Mouse (Mus musculus) embryonic facial prominence, embryonic 11.5 days (tissue): ENCODE results near the gene Wasf2. TPM values are rescaled to one million over a fixed set of nuclear protein-coding genes. Genes with fewer than 3 reads are reported as not detected.

ENCODE experiments used
- ATAC-seq: fragments of 200-750 bp; cut with Nextera tagmentation; replicated peaks from 2 replicates; pipeline ENCODE4 v1.8.0; 2017; ENCODE audit warnings: low read depth; ENCODE audit not compliant: insufficient number of reproducible peaks, low FRiP score, low TSS enrichment
- DNase-seq: peaks from one replicate; pipeline ENCODE4 v3.0.0-alpha.2; 2015; ENCODE audit warnings: low spot score
- H3K27ac ChIP-seq: fragments of 300-500 bp; sonication (generic); replicated peaks from 2 replicates; pipeline ENCODE4 v1.5.1; 2014; ENCODE audit warnings: mild to moderate bottlenecking, low read depth, low read length, control low read depth
- H3K27me3 ChIP-seq: fragments of 300-500 bp; sonication (generic); 2 replicates; pipeline ENCODE4 v1.6.1; 2014; ENCODE audit warnings: mild to moderate bottlenecking, low read length, moderate library complexity, mixed read lengths; ENCODE audit not compliant: control insufficient read depth, insufficient read depth
- H3K36me3 ChIP-seq: fragments of 300-500 bp; sonication (generic); replicated peaks from 2 replicates; pipeline ENCODE4 v1.6.1; 2014; ENCODE audit warnings: low read depth, mild to moderate bottlenecking, low read length, moderate library complexity, mixed read lengths; ENCODE audit not compliant: control insufficient read depth, insufficient read depth
- H3K4me1 ChIP-seq: fragments of 300-500 bp; sonication (generic); 2 replicates; pipeline ENCODE4 v1.6.1; 2014; ENCODE audit warnings: low read length, mixed read lengths; ENCODE audit not compliant: control insufficient read depth, insufficient read depth
- H3K4me2 ChIP-seq: fragments of 300-500 bp; sonication (generic); 2 replicates; pipeline ENCODE4 v1.6.1; 2014; ENCODE audit warnings: low read depth, mild to moderate bottlenecking, control low read depth, low read length, moderate library complexity
- H3K4me3 ChIP-seq: fragments of 300-500 bp; sonication (generic); 2 replicates; pipeline ENCODE4 v1.5.1; 2014; ENCODE audit warnings: low read depth, low read length, control low read depth
- H3K9ac ChIP-seq: fragments of 300-500 bp; sonication (generic); replicated peaks from 2 replicates; pipeline ENCODE4 v1.6.1; 2014; ENCODE audit warnings: mild to moderate bottlenecking, control low read depth, low read length
- H3K9me3 ChIP-seq: fragments of 300-500 bp; sonication (generic); replicated peaks from 2 replicates; pipeline ENCODE4 v1.6.1; 2016; ENCODE audit warnings: mild to moderate bottlenecking, low read length, inconsistent platforms, mixed read lengths; ENCODE audit not compliant: control insufficient read depth
- WGBS: fragments of 180-500 bp; shearing (Covaris S2); extraction: QIAGEN DNeasy Blood & Tissue Kit; methylation state at CpG from one replicate; pipeline ENCODE4 v1.1.7; 2014; 5-methylcytosine and 5-hydroxymethylcytosine counted together
- polyA plus RNA-seq: library from polyadenylated mRNA; unstranded; fragments of >200 nt; fragmentation: Nextera tagmentation; extraction: Ambion mirVana; gene quantifications from 2 replicates; pipeline ENCODE4 v1.2.1, GENCODE M21; 2014

The Wasf2 gene
- polyA plus RNA-seq, 1 experiment from 2014 or later: 75.9 TPM

DNA sequence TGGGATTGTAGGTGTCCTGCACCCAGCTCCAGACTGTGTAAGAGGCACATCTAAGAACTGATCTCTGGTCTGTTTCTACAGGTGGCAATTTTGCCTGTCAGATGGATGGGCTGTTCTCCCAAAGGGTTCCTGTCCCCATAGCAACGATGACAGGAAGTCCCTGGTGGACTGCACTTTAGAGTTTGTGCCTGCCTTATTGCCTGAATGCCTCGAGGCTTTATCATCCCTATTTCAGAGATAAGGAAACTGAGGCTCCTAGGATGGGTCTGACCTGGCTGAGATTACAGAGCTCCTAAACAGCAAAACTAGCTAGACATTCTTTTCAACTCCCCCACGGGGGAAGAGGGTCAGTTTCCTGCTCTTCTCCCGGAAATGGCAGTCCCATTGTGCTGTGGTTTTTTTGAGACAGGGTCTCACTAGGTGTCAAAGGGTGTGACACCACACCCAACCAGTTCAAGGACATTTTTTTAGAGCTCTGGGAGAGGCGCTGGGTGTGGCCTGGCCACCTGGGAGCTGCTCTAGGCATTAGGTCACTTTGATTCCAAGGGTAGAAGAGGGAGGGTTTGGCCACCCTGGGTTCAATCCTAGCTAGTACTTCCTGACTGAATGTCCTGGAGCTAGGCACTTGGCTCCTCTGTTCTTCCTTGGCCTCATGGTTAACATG lies 8.2 kb upstream of the Wasf2 start:
- Histone ChIP-seq H3K4me2 (no peak overlapping the region), H3K9ac (no peak overlapping the region), H3K27me3 (no peaks in the 10 kb centered on the region), H3K36me3 (no peaks in the 10 kb centered on the region), H3K4me3 (no peak overlapping the region), H3K9me3 (no peaks in the 10 kb centered on the region; the same call in 1 of the 2 replicates), H3K4me1 (peaks cover 7% of the 10 kb centered on the region), H3K27ac (no peak overlapping the region)
- 43% methylated on average over 5 of the region's 5 CpGs for WGBS
- ATAC-seq (no peak), DNase-seq (no peak)

DNA sequence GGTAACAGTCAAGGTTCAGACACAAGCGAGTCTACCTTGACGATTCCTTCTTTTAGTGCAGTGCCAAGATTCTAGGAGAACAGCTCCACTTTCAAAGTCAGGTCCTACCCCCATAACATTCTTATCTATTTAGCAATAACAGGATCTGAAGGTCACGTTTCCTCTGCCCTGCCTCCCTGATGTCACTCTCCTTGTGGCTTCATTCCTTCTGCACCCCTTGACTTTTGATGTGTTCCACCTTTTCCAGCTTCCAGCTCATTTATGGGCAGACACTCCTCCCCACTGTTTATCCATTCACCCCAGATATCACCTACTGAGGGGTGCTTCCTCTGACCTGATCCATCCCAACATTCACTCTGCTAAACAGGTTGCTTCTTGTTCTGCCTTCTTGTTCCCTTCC lies 3.2 kb upstream of the Wasf2 start:
- Histone ChIP-seq H3K4me1 (no peaks in the 10 kb centered on the region), H3K9ac (no peak overlapping the region), H3K27ac (no peak overlapping the region), H3K36me3 (no peaks in the 10 kb centered on the region), H3K9me3 (no peaks in the 10 kb centered on the region; the same call in 1 of the 2 replicates), H3K4me2 (no peak overlapping the region), H3K27me3 (no peaks in the 10 kb centered on the region), H3K4me3 (no peak overlapping the region)
- no peak for ATAC-seq
- no peak for DNase-seq
- WGBS: 79% methylated on average over 3 of the region's 3 CpGs

DNA sequence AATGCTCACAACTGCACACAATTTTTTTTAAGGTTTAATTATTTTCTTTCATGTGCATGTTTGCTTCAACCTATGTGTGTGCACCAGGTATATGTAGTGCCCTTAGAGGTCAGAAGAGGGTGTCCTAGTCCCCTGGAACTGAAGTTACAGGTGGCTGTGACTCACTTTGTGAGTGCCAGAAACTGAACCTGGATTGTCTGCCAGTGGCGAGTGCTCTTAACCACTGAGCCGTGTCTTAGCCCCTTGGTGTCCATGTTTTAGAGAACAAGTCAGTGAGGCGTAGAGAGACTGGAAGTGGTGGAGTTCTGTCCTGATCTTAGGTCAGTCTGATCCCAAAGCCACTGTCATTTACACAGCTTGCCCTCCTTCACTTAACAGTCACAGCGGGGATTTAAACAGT lies 2.4 kb upstream of the Wasf2 start:
- ATAC-seq: no peak
- Histone ChIP-seq H3K4me1 (no peaks in the 10 kb centered on the region), H3K4me2 (no peak overlapping the region), H3K36me3 (no peaks in the 10 kb centered on the region), H3K9ac (no peak overlapping the region), H3K27ac (no peak overlapping the region), H3K27me3 (no peaks in the 10 kb centered on the region), H3K9me3 (no peaks in the 10 kb centered on the region; the same call in 1 of the 2 replicates), H3K4me3 (no peak overlapping the region)
- DNase-seq: no peak
- 78% methylated on average over 4 of the region's 4 CpGs for WGBS

DNA sequence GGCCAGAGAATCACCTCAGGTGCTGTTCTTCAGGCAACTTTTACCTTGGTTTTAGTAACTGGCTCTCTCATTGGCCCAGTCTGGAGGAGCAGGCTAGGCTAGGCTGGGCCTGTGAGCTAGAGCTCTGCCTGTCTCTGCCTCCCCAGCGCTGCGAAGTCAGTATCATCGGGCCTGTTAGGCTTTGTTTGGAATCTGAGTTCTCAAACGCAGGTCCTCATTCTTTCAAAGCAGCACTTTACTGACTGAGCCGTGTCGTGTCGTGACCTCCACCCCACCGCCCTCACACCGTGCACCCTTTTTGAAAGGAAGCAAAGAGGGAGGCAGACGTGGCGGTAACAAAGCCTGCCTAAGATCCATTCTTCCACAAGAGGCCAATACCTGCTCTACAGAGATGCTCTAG lies 914 bp upstream of the Wasf2 start:
- H3K4me2 ChIP-seq: peak overlapping the region; percentile 40
- H3K36me3 ChIP-seq: no peaks in the 10 kb centered on the region
- DNase-seq (no peak), ATAC-seq (no peak)
- no peaks in the 10 kb centered on the region for H3K27me3 ChIP-seq
- peak overlapping the region; percentile 96 for H3K4me3 ChIP-seq
- 45% methylated on average over 11 of the region's 11 CpGs for WGBS
- peak overlapping the region; percentile 37; the same call in 1 of the 2 replicates for H3K9ac ChIP-seq
- no peak overlapping the region for H3K27ac ChIP-seq
- H3K4me1 ChIP-seq: no peaks in the 10 kb centered on the region
- no peaks in the 10 kb centered on the region for H3K9me3 ChIP-seq

DNA sequence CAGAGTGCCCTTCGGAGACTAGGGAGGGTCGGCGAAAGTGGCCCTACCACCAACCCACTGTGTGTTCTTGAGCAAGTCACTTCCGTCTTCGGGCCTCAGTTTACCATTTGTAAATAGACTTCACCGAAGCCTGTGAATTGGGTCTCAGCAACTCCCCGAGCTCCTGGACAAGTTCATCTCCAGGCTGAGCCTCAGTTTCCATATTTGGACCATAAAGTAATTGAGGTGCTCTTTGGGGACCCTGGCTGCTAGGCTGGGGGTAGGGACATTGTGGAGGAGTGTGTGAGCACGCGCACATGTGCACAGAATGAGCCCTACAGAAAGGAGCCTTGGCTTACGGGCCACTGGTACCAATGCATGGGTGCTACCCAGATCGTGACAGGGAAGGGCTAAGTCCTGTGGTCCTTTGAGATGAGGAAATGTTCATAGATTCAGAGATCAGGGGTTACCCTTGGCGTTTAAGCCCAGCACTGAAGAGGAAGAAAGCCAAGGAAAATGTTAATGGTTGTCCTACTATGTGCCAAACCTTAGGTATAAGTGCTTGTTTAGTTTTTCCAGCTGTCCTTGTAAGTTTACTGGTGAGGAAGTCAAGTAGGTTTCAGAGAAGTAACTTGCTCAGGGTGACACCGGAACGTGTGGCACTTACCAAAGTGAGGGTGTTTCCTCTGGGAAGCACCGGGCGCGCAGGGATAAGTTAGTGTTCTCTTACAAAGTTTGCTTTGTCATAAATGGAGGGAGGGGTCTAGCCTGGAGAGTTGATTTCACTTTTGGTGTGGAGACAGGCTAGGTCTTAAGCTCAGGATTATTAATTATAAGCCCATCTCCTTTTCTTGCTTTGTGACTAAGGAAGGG lies 811 bp downstream of the Wasf2 start:
- no peaks in the 10 kb centered on the region for H3K4me1 ChIP-seq
- 3% methylated on average over 17 of the region's 17 CpGs for WGBS
- H3K9me3 ChIP-seq: no peaks in the 10 kb centered on the region
- ATAC-seq: 0 out of 2 replicates have a peak, but pooled peaks have one; percentile 20
- H3K27ac ChIP-seq: peak overlapping the region; percentile 72
- peak; percentile 53 for DNase-seq
- H3K4me3 ChIP-seq: peak overlapping the region; percentile 96
- peak overlapping the region; percentile 72 for H3K4me2 ChIP-seq
- no peaks in the 10 kb centered on the region for H3K27me3 ChIP-seq
- no peaks in the 10 kb centered on the region for H3K36me3 ChIP-seq
- H3K9ac ChIP-seq: peak overlapping the region; percentile 90

DNA sequence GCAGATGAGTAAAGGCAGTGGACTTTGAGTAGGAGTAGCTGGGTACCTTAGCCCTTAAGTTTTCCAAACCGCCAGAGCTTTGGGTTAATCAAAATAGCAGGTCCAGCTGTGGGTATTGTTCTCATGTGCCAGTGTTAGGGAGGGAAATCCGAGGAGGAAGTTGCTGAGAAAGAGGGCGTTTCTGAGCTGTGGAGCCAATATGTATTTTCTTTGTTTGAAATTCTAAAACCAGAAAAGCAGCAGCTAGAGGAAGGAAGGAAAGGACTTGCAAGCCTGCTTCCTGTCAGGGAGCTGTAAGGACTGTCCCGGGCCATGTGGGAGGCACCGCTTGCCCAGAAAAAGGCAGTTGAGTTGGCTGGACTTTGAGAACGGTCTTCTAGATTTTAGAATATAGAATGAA lies 1.7 kb downstream of the Wasf2 start:
- peak overlapping the region; percentile 96 for H3K4me3 ChIP-seq
- peak overlapping the region; percentile 72 for H3K4me2 ChIP-seq
- WGBS: 18% methylated on average over 6 of the region's 6 CpGs
- ATAC-seq (no peak), DNase-seq (peak; percentile 64)
- no peaks in the 10 kb centered on the region for H3K4me1 ChIP-seq
- H3K9ac ChIP-seq: peak overlapping the region; percentile 90
- no peaks in the 10 kb centered on the region for H3K9me3 ChIP-seq
- no peaks in the 10 kb centered on the region for H3K36me3 ChIP-seq
- no peaks in the 10 kb centered on the region for H3K27me3 ChIP-seq
- peak overlapping the region; percentile 72; the same call in 1 of the 2 replicates for H3K27ac ChIP-seq

DNA sequence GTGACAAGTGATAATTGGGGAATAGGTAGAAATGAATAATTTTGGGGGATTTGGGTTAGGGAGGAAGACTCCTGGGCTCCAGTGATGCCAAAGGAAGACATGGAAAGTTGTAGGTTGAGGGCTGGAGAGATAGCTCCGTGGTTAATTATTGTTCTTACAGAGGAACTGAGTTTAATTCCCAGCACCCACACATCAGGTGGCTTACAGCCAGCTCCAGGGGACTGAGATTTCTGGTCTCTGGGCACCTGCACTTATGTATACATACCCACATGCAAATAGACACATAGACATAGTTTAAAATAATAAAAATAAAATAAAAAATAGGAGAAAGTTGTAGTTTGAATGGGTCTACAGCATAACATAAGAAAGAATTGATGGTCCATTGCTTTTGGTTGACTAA lies 6.6 kb downstream of the Wasf2 start:
- WGBS: 84% methylated on average over 1 of the region's 1 CpGs
- H3K4me2 ChIP-seq: no peak overlapping the region
- H3K27ac ChIP-seq: no peak overlapping the region
- no peaks in the 10 kb centered on the region for H3K27me3 ChIP-seq
- H3K4me1 ChIP-seq: no peaks in the 10 kb centered on the region
- peaks cover 2% of the 10 kb centered on the region; the same call in 1 of the 2 replicates for H3K36me3 ChIP-seq
- H3K9me3 ChIP-seq: no peaks in the 10 kb centered on the region
- H3K9ac ChIP-seq: no peak overlapping the region
- ATAC-seq (no peak), DNase-seq (no peak)
- H3K4me3 ChIP-seq: no peak overlapping the region

DNA sequence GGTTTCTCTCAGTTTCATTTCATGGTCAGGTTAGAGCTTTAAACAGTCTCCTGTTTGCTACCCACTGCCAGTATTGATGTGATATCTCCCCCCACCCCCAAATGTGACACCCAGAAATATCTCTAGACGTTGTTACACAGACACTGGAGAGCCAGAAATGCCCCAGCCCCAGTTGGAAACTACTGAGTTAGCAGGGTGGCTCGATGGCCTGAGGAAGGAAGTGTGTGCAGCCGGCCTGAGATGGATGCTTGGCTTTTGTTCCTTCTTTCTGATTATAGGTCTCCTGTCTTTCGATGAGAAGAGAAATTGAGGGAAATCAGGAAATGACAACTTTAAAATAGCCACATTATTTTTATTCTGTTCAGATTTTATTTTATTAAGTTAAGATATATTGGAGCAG lies 8.7 kb downstream of the Wasf2 start:
- H3K4me1 ChIP-seq: no peaks in the 10 kb centered on the region
- H3K27ac ChIP-seq: no peak overlapping the region
- DNase-seq (no peak), ATAC-seq (no peak)
- peaks cover 2% of the 10 kb centered on the region; the same call in 1 of the 2 replicates for H3K36me3 ChIP-seq
- no peaks in the 10 kb centered on the region for H3K27me3 ChIP-seq
- 92% methylated on average over 4 of the region's 4 CpGs for WGBS
- no peaks in the 10 kb centered on the region for H3K9me3 ChIP-seq
- no peak overlapping the region for H3K4me2 ChIP-seq
- no peak overlapping the region for H3K4me3 ChIP-seq
- no peak overlapping the region for H3K9ac ChIP-seq
